ENCODE assay signal across 16 mouse cellular contexts in the genomic region with DNA sequence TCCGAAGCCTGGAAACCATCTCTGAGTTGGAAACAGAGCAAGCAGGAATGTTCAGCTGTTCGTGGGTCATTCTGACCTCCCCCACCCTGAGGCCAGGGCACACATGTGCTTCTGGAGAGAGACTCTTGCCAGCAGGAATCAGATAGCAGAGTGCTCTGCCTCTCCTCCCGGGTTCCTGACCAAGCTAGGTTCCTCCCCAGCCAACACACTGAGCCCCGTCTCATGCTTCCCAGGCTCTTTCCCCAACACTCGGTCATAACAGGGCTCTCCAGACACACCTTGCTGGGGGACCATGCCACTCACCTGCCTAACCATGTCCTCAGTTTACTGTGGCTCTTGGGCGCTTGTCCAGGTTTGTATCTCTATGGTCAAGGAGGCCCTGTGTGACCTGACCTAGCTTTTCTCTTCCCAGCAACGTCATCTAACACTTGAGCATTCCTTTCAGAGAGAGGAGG.
DNase-seq lines count a peak whose midpoint lies in the region; ATAC-seq and TF ChIP-seq lines count a peak whose summit lies in the region.
"Had no signal": no experiment of that assay in that cellular context is flagged by ENCODE, and none has a peak within 500 bp of the region (broad histone marks: within the 10 kb centered on the region; RNA-seq: fewer than 3 reads in every experiment).

No protein-coding gene starts in this region.

- DNase-seq in adrenal gland, adult 2 months = peak; percentile 26
- no peak for DNase-seq in adrenal gland, postnatal 25 days
- DNase-seq in gastrocnemius, postnatal 36 days = peak; percentile 42 to 46
- no peak for DNase-seq in retina, postnatal 1 day
- DNase-seq in urinary bladder, postnatal 36 days (ENCODE audit: low spot score in 2 of 2) = no peak
- DNase-seq: cerebellum, adult 9-10 months; lung, adult 18-20 months had no signal

- H3K9ac ChIP-seq in limb, embryonic 13.5 days = no peak overlapping the region
- no peak overlapping the region for H3K9ac ChIP-seq in hindbrain, embryonic 13.5 days
- H3K9ac ChIP-seq: embryonic facial prominence, embryonic 13.5 days; heart, embryonic 13.5 days; neural tube, embryonic 15.5 days; stomach, embryonic 15.5 days had no signal

- TF ChIP-seq CTCF in E14TG2a.4 (conservative IDR thresholded peaks at IDR 0.05; ENCODE audit: low read length) = no peak

- no peaks in the 10 kb centered on the region for H3K36me3 ChIP-seq in E14TG2a.4 (ENCODE audit: insufficient read depth, low read length)
- no peaks in the 10 kb centered on the region for H3K36me3 ChIP-seq in limb, embryonic 13.5 days
- H3K36me3 ChIP-seq in hindbrain, embryonic 13.5 days = no peaks in the 10 kb centered on the region
- H3K36me3 ChIP-seq: embryonic facial prominence, embryonic 13.5 days; heart, embryonic 13.5 days; neural tube, embryonic 15.5 days; stomach, embryonic 15.5 days had no signal

- no peak overlapping the region for H3K4me2 ChIP-seq in limb, embryonic 13.5 days (replicated peaks)
- no peak overlapping the region for H3K4me2 ChIP-seq in hindbrain, embryonic 13.5 days
- H3K4me2 ChIP-seq: embryonic facial prominence, embryonic 13.5 days; heart, embryonic 13.5 days; neural tube, embryonic 15.5 days; stomach, embryonic 15.5 days had no signal

- ATAC-seq in limb, embryonic 13.5 days (ENCODE audit: low FRiP score, low read depth) = 0 out of 2 replicates have a peak, but pooled peaks have one; percentile 24
- ATAC-seq in hindbrain, embryonic 13.5 days (ENCODE audit: low FRiP score) = no peak
- ATAC-seq: forebrain, embryonic 14.5 days had no signal

- intact Hi-C loops in gastrocnemius, postnatal 36 days (cut with DNase I) = loop anchor here (1.0 kb wide), 1 partner anchor 21 kb away; no protein-coding TSS in a partner anchor

- H3K27me3 ChIP-seq in E14TG2a.4 (ENCODE audit: insufficient read depth, low read length) = no peaks in the 10 kb centered on the region
- H3K27me3 ChIP-seq in limb, embryonic 13.5 days = peaks cover 55% of the 10 kb centered on the region
- no peaks in the 10 kb centered on the region for H3K27me3 ChIP-seq in hindbrain, embryonic 13.5 days
- H3K27me3 ChIP-seq: embryonic facial prominence, embryonic 13.5 days; heart, embryonic 13.5 days; neural tube, embryonic 15.5 days; stomach, embryonic 15.5 days had no signal

- H3K4me3 ChIP-seq in E14TG2a.4 (replicated peaks; ENCODE audit: low read length) = 0 out of 2 replicates have a peak overlapping the region, but pooled peaks have one; percentile 10
- no peak overlapping the region for H3K4me3 ChIP-seq in limb, embryonic 13.5 days
- no peak overlapping the region for H3K4me3 ChIP-seq in hindbrain, embryonic 13.5 days
- H3K4me3 ChIP-seq: embryonic facial prominence, embryonic 13.5 days; heart, embryonic 13.5 days; neural tube, embryonic 15.5 days; stomach, embryonic 15.5 days had no signal

- WGBS in limb, embryonic 13.5 days = 46% methylated on average over 7 of the region's 7 CpGs
- WGBS in hindbrain, embryonic 13.5 days = 80% methylated on average over 7 of the region's 7 CpGs

- H3K9me3 ChIP-seq in E14TG2a.4 (ENCODE audit: low read length) = no peaks in the 10 kb centered on the region
- no peaks in the 10 kb centered on the region for H3K9me3 ChIP-seq in limb, embryonic 13.5 days
- H3K9me3 ChIP-seq in hindbrain, embryonic 13.5 days = no peaks in the 10 kb centered on the region
- H3K9me3 ChIP-seq: embryonic facial prominence, embryonic 13.5 days; heart, embryonic 13.5 days; neural tube, embryonic 15.5 days; stomach, embryonic 15.5 days had no signal

- H3K4me1 ChIP-seq in E14TG2a.4 (replicated peaks; ENCODE audit: low read depth, low read length) = peaks cover 81% of the 10 kb centered on the region
- H3K4me1 ChIP-seq in limb, embryonic 13.5 days = peaks cover 7% of the 10 kb centered on the region
- no peaks in the 10 kb centered on the region for H3K4me1 ChIP-seq in hindbrain, embryonic 13.5 days (replicated peaks)
- H3K4me1 ChIP-seq: stomach, embryonic 15.5 days had no signal

- H3K27ac ChIP-seq in limb, embryonic 13.5 days = no peak overlapping the region
- H3K27ac ChIP-seq in hindbrain, embryonic 13.5 days = no peak overlapping the region
- H3K27ac ChIP-seq: embryonic facial prominence, embryonic 13.5 days; heart, embryonic 13.5 days; kidney, postnatal 0 days; neural tube, embryonic 15.5 days; stomach, embryonic 15.5 days had no signal

Comparison
In these comparisons a context has a peak if more than half of its experiments do, and no peak if none do; other contexts are left out.
1. DNase-seq: peak in adrenal gland, adult 2 months (single experiment) and gastrocnemius, postnatal 36 days (2 of 2); none in adrenal gland, postnatal 25 days (single experiment), retina, postnatal 1 day (single experiment) and urinary bladder, postnatal 36 days (0 of 2).